In genomic region chr19:48309531-48310337, GRCm38 (mm10) we compare ENCODE assay signal across 22 mouse cellular contexts.
DNase-seq lines count a peak whose midpoint lies in the region; ATAC-seq and TF ChIP-seq lines count a peak whose summit lies in the region.
"Had no signal": no experiment of that assay in that cellular context is flagged by ENCODE, and none has a peak within 500 bp of the region (broad histone marks: within the 10 kb centered on the region; RNA-seq: fewer than 3 reads in every experiment).

No protein-coding gene starts in this region.

- no peak for TF ChIP-seq CTCF in midbrain, postnatal 0 days (IDR thresholded peaks at IDR 0.05)

- H3K27ac ChIP-seq in hindbrain, embryonic 16.5 days (ENCODE audit: low read depth, low read length), result no peak overlapping the region
- H3K27ac ChIP-seq in hindbrain, embryonic 10.5 days, result no peak overlapping the region
- H3K27ac ChIP-seq in midbrain, embryonic 13.5 days, result no peak overlapping the region
- no peak overlapping the region for H3K27ac ChIP-seq in midbrain, postnatal 0 days (ENCODE audit: low read depth, low read length)
- H3K27ac ChIP-seq in forebrain, embryonic 16.5 days (ENCODE audit: low read length), result no peak overlapping the region
- no peak overlapping the region for H3K27ac ChIP-seq in neural tube, embryonic 13.5 days (replicated peaks)
- H3K27ac ChIP-seq: embryonic facial prominence, embryonic 15.5 days; heart, embryonic 10.5 days; kidney, postnatal 0 days; limb, embryonic 12.5 days; liver, embryonic 14.5 days; macrophage; midbrain, embryonic 12.5 days had no signal

- no peaks in the 10 kb centered on the region for H3K27me3 ChIP-seq in hindbrain, embryonic 16.5 days (replicated peaks; ENCODE audit: control insufficient read depth, insufficient read depth, low read length)
- H3K27me3 ChIP-seq in hindbrain, embryonic 10.5 days (ENCODE audit: insufficient read depth, poor library complexity, severe bottlenecking), result no peaks in the 10 kb centered on the region
- no peaks in the 10 kb centered on the region for H3K27me3 ChIP-seq in midbrain, embryonic 13.5 days
- H3K27me3 ChIP-seq in midbrain, postnatal 0 days (ENCODE audit: insufficient read depth, low read length), result no peaks in the 10 kb centered on the region
- no peaks in the 10 kb centered on the region for H3K27me3 ChIP-seq in forebrain, embryonic 16.5 days (replicated peaks; ENCODE audit: control insufficient read depth, insufficient read depth, low read length)
- H3K27me3 ChIP-seq in neural tube, embryonic 13.5 days, result no peaks in the 10 kb centered on the region; the same call in 1 of the 2 replicates
- H3K27me3 ChIP-seq: embryonic facial prominence, embryonic 15.5 days; limb, embryonic 12.5 days; midbrain, embryonic 12.5 days had no signal

- peak overlapping the region; percentile 17 for H3K4me2 ChIP-seq in hindbrain, embryonic 16.5 days (ENCODE audit: low read length)
- no peak overlapping the region for H3K4me2 ChIP-seq in midbrain, embryonic 13.5 days (replicated peaks)
- no peak overlapping the region for H3K4me2 ChIP-seq in midbrain, postnatal 0 days (ENCODE audit: low read depth, low read length, poor library complexity, severe bottlenecking)
- H3K4me2 ChIP-seq in forebrain, embryonic 16.5 days (ENCODE audit: low read length), result peak overlapping the region; percentile 40
- H3K4me2 ChIP-seq in neural tube, embryonic 13.5 days, result no peak overlapping the region
- H3K4me2 ChIP-seq: embryonic facial prominence, embryonic 15.5 days; limb, embryonic 12.5 days; midbrain, embryonic 12.5 days had no signal

- DNase-seq in hindbrain, embryonic 10.5 days (ENCODE audit: low spot score), result no peak
- no peak for DNase-seq in midbrain, postnatal 0 days (ENCODE audit: low spot score)
- no peak for DNase-seq in urinary bladder, adult 2 months (ENCODE audit: low spot score)
- no peak for DNase-seq in spleen, postnatal 36 days (ENCODE audit: low spot score in 2 of 2)
- DNase-seq: adrenal gland, adult 8-10 months; cerebellum, adult 2 months; cerebellum, postnatal 25 days; gastrocnemius, postnatal 10 days; kidney, adult 2 months; right cerebral cortex, postnatal 14 days had no signal

- H3K36me3 ChIP-seq in hindbrain, embryonic 16.5 days (ENCODE audit: control insufficient read depth, insufficient read depth, low read length), result no peaks in the 10 kb centered on the region
- no peaks in the 10 kb centered on the region for H3K36me3 ChIP-seq in hindbrain, embryonic 10.5 days
- H3K36me3 ChIP-seq in midbrain, embryonic 13.5 days, result no peaks in the 10 kb centered on the region
- no peaks in the 10 kb centered on the region for H3K36me3 ChIP-seq in midbrain, postnatal 0 days (ENCODE audit: insufficient read depth, low read length)
- H3K36me3 ChIP-seq in forebrain, embryonic 16.5 days (ENCODE audit: control insufficient read depth, insufficient read depth), result no peaks in the 10 kb centered on the region
- H3K36me3 ChIP-seq in neural tube, embryonic 13.5 days, result no peaks in the 10 kb centered on the region
- H3K36me3 ChIP-seq: embryonic facial prominence, embryonic 15.5 days; heart, embryonic 10.5 days; limb, embryonic 12.5 days; midbrain, embryonic 12.5 days had no signal

- no peak overlapping the region for H3K4me3 ChIP-seq in hindbrain, embryonic 16.5 days (ENCODE audit: low read length)
- H3K4me3 ChIP-seq in hindbrain, embryonic 10.5 days, result no peak overlapping the region
- H3K4me3 ChIP-seq in midbrain, embryonic 13.5 days (replicated peaks), result no peak overlapping the region
- H3K4me3 ChIP-seq in midbrain, postnatal 0 days (ENCODE audit: low read depth, low read length), result no peak overlapping the region
- no peak overlapping the region for H3K4me3 ChIP-seq in forebrain, embryonic 16.5 days (replicated peaks; ENCODE audit: low read length)
- no peak overlapping the region for H3K4me3 ChIP-seq in neural tube, embryonic 13.5 days
- H3K4me3 ChIP-seq: embryonic facial prominence, embryonic 15.5 days; heart, embryonic 10.5 days; limb, embryonic 12.5 days; midbrain, embryonic 12.5 days had no signal

- H3K9me3 ChIP-seq in hindbrain, embryonic 16.5 days (ENCODE audit: control insufficient read depth, low read length), result no peaks in the 10 kb centered on the region
- no peaks in the 10 kb centered on the region for H3K9me3 ChIP-seq in hindbrain, embryonic 10.5 days
- no peaks in the 10 kb centered on the region for H3K9me3 ChIP-seq in midbrain, embryonic 13.5 days
- no peaks in the 10 kb centered on the region for H3K9me3 ChIP-seq in midbrain, postnatal 0 days (ENCODE audit: low read length)
- H3K9me3 ChIP-seq in forebrain, embryonic 16.5 days (ENCODE audit: control insufficient read depth, low read length), result 0 out of 2 replicates have a peak, but pooled peaks cover 2% of the 10 kb centered on the region
- no peaks in the 10 kb centered on the region for H3K9me3 ChIP-seq in neural tube, embryonic 13.5 days
- H3K9me3 ChIP-seq: embryonic facial prominence, embryonic 15.5 days; heart, embryonic 10.5 days; limb, embryonic 12.5 days; midbrain, embryonic 12.5 days had no signal

- H3K9ac ChIP-seq in hindbrain, embryonic 16.5 days (ENCODE audit: low read depth, low read length), result no peak overlapping the region
- no peak overlapping the region for H3K9ac ChIP-seq in midbrain, embryonic 13.5 days (replicated peaks)
- no peak overlapping the region for H3K9ac ChIP-seq in midbrain, postnatal 0 days (replicated peaks; ENCODE audit: low read length, poor library complexity, severe bottlenecking)
- no peak overlapping the region for H3K9ac ChIP-seq in forebrain, embryonic 16.5 days (replicated peaks; ENCODE audit: low read depth, low read length)
- no peak overlapping the region for H3K9ac ChIP-seq in neural tube, embryonic 13.5 days
- H3K9ac ChIP-seq: embryonic facial prominence, embryonic 15.5 days; limb, embryonic 12.5 days; liver, embryonic 14.5 days; midbrain, embryonic 12.5 days had no signal

- peak; percentile 50; the same call in 1 of the 2 replicates for ATAC-seq in hindbrain, embryonic 16.5 days
- peak; percentile 68; the same call in 1 of the 2 replicates for ATAC-seq in midbrain, embryonic 13.5 days
- no peak for ATAC-seq in midbrain, postnatal 0 days (ENCODE audit: low FRiP score)
- peak; percentile 62 for ATAC-seq in forebrain, embryonic 16.5 days
- peak; percentile 61; the same call in 1 of the 2 replicates for ATAC-seq in neural tube, embryonic 13.5 days (ENCODE audit: low read depth)
- ATAC-seq: Patski had no signal

- WGBS in hindbrain, embryonic 16.5 days, result 51% methylated on average over 15 of the region's 15 CpGs
- WGBS in hindbrain, embryonic 10.5 days, result 84% methylated on average over 15 of the region's 15 CpGs
- WGBS in midbrain, embryonic 13.5 days, result 74% methylated on average over 15 of the region's 15 CpGs
- 65% methylated on average over 15 of the region's 15 CpGs for WGBS in midbrain, postnatal 0 days
- 15% methylated on average over 15 of the region's 15 CpGs for WGBS in forebrain, embryonic 16.5 days
- WGBS in neural tube, embryonic 13.5 days, result 60% methylated on average over 15 of the region's 15 CpGs

- peaks cover 2% of the 10 kb centered on the region; the same call in 1 of the 2 replicates for H3K4me1 ChIP-seq in hindbrain, embryonic 16.5 days (ENCODE audit: control insufficient read depth, insufficient read depth, low read depth, low read length)
- H3K4me1 ChIP-seq in hindbrain, embryonic 10.5 days (replicated peaks), result no peaks in the 10 kb centered on the region
- H3K4me1 ChIP-seq in midbrain, embryonic 13.5 days (replicated peaks), result peaks cover 3% of the 10 kb centered on the region; the same call in 1 of the 2 replicates
- 0 out of 2 replicates have a peak, but pooled peaks cover 4% of the 10 kb centered on the region for H3K4me1 ChIP-seq in midbrain, postnatal 0 days (ENCODE audit: insufficient read depth, low read length)
- H3K4me1 ChIP-seq in forebrain, embryonic 16.5 days (replicated peaks; ENCODE audit: control insufficient read depth, insufficient read depth, low read length), result peaks cover 17% of the 10 kb centered on the region
- H3K4me1 ChIP-seq in neural tube, embryonic 13.5 days (replicated peaks), result peaks cover 15% of the 10 kb centered on the region; the same call in 1 of the 2 replicates
- H3K4me1 ChIP-seq: embryonic facial prominence, embryonic 15.5 days; heart, embryonic 10.5 days; limb, embryonic 12.5 days; midbrain, embryonic 12.5 days had no signal

Comparison
In these comparisons a context has a peak if more than half of its experiments do, and no peak if none do; other contexts are left out.
1. H3K4me2 ChIP-seq: peak in hindbrain, embryonic 16.5 days (single experiment) and forebrain, embryonic 16.5 days (single experiment); none in midbrain, embryonic 13.5 days (single experiment), midbrain, postnatal 0 days (single experiment) and neural tube, embryonic 13.5 days (single experiment).